Mouse (Mus musculus) thymus, postnatal 14 days (tissue): ENCODE results near the gene Naip2.

Experiments
- DNase-seq: peaks from one replicate; pipeline ENCODE4 v3.0.0; 2021

Gene Naip2

GRCm38 (mm10) chr13:100107652-100108472 lies 94.0 kb downstream of the Naip2 start, which contains the start of gene Serf1:
Gene Serf1, plus strand, starts transcription at chr13:100108012.
- DNase-seq = peak; percentile 77

- DNase-seq = peak; percentile 95
Observed at GRCm38 (mm10) chr13:100103748-100104254, 98.1 kb downstream of the Naip2 start, which contains the start of gene Bdp1. Gene Bdp1, minus strand, starts transcription at chr13:100104070.

GRCm38 (mm10) chr13:100103052-100103658 lies 98.7 kb downstream of the Naip2 start:
- peak; percentile 8 for DNase-seq

GRCm38 (mm10) chr13:100098808-100099207 lies 103.1 kb downstream of the Naip2 start:
- no peak for DNase-seq
